Mouse (Mus musculus) E14TG2a.4 (cell line): ENCODE data around the gene Mup1.
"Not testable (repeated sequence)": the region's sequence is repeated elsewhere in the genome, so short reads cannot be mapped to it uniquely, and the experiment has no call there.

ENCODE experiments used
- H3K27me3 ChIP-seq: 2 replicates; pipeline ENCODE4 v1.6.1; 2014; ENCODE audit warnings: low read length, control low read depth; ENCODE audit not compliant: insufficient read depth
- H3K36me3 ChIP-seq: 2 replicates; pipeline ENCODE4 v1.6.1; 2014; ENCODE audit warnings: low read length, control low read depth; ENCODE audit not compliant: insufficient read depth
- H3K4me1 ChIP-seq: replicated peaks from 2 replicates; pipeline ENCODE4 v1.6.1; 2014; ENCODE audit warnings: low read depth, low read length, control low read depth
- H3K4me3 ChIP-seq: replicated peaks from 2 replicates; pipeline ENCODE4 v1.5.1; 2014; ENCODE audit warnings: mild to moderate bottlenecking, low read length
- H3K9me3 ChIP-seq: 2 replicates; pipeline ENCODE4 v1.6.1; 2014; ENCODE audit warnings: low read length, control low read depth

Gene Mup1

GRCm38 (mm10) chr4:60501860-60502259 is at the start of gene Mup1:
Gene Mup1 (minus strand): TSS chr4:60501960.
- not testable (repeated sequence) for H3K27me3 ChIP-seq, H3K4me1 ChIP-seq, H3K36me3 ChIP-seq, H3K9me3 ChIP-seq, H3K4me3 ChIP-seq
